Mouse (Mus musculus) limb, embryonic 12.5 days (tissue): ENCODE results near the gene Gpbar1. TPM values are rescaled to one million over a fixed set of nuclear protein-coding genes. Genes with fewer than 3 reads are reported as not detected.
"Not testable (repeated sequence)": the region's sequence is repeated elsewhere in the genome, so short reads cannot be mapped to it uniquely, and the experiment has no call there.

Experiments
- ATAC-seq: fragments of 200-750 bp; cut with Nextera tagmentation; 2 replicates; pipeline ENCODE4 v1.8.0; 2017; ENCODE audit warnings: low read depth, moderate TSS enrichment; ENCODE audit not compliant: insufficient number of reproducible peaks, insufficient read depth, low FRiP score, low TSS enrichment
- H3K27ac ChIP-seq: fragments of 300-500 bp; sonication (generic); 2 replicates; pipeline ENCODE4 v1.5.1; 2016; ENCODE audit warnings: mild to moderate bottlenecking, moderate library complexity
- H3K27me3 ChIP-seq: fragments of 300-500 bp; sonication (generic); 2 replicates; pipeline ENCODE4 v1.6.1; 2016; ENCODE audit warnings: mild to moderate bottlenecking, moderate library complexity
- H3K36me3 ChIP-seq: fragments of 300-500 bp; sonication (generic); 2 replicates; pipeline ENCODE4 v1.6.1; 2016; ENCODE audit warnings: mild to moderate bottlenecking, moderate library complexity
- H3K4me1 ChIP-seq: fragments of 300-500 bp; sonication (generic); replicated peaks from 2 replicates; pipeline ENCODE4 v1.6.1; 2016
- H3K4me2 ChIP-seq: fragments of 300-500 bp; sonication (generic); 2 replicates; pipeline ENCODE4 v1.6.1; 2016; ENCODE audit warnings: mild to moderate bottlenecking, moderate library complexity
- H3K4me3 ChIP-seq: fragments of 300-500 bp; sonication (generic); replicated peaks from 2 replicates; pipeline ENCODE4 v1.5.1; 2016; ENCODE audit warnings: mild to moderate bottlenecking
- H3K9ac ChIP-seq: fragments of 300-500 bp; sonication (generic); replicated peaks from 2 replicates; pipeline ENCODE4 v1.6.1; 2016; ENCODE audit warnings: mild to moderate bottlenecking, moderate library complexity
- H3K9me3 ChIP-seq: fragments of 300-500 bp; sonication (generic); 2 replicates; pipeline ENCODE4 v1.6.1; 2016; ENCODE audit warnings: mild to moderate bottlenecking, moderate library complexity
- WGBS: fragments of 180-500 bp; shearing (Covaris S2); methylation state at CpG from one replicate; pipeline ENCODE4 v1.1.7; 2016; 5-methylcytosine and 5-hydroxymethylcytosine counted together
- polyA plus RNA-seq: library from polyadenylated mRNA; unstranded; fragments of >200 nt; fragmentation: Nextera tagmentation; extraction: Ambion mirVana; gene quantifications from 2 replicates; pipeline ENCODE4 v1.2.1, GENCODE M21; 2016

Gpbar1 gene
- polyA plus RNA-seq, 1 experiment from 2014 or later: 0.19 TPM

GRCm38 (mm10) chr1:74307146-74307545 is 28.8 kb downstream of the Gpbar1 start:
- Histone ChIP-seq H3K9ac (no peak overlapping the region), H3K4me3 (no peak overlapping the region), H3K9me3 (0 out of 2 replicates have a peak, but pooled peaks cover 4% of the 10 kb centered on the region), H3K36me3 (no peaks in the 10 kb centered on the region), H3K27ac (no peak overlapping the region), H3K4me2 (no peak overlapping the region), H3K27me3 (no peaks in the 10 kb centered on the region), H3K4me1 (peaks cover 13% of the 10 kb centered on the region)
- 100% methylated on average over 1 of the region's 1 CpGs for WGBS
- no peak for ATAC-seq

- H3K36me3 ChIP-seq: no peaks in the 10 kb centered on the region
- H3K4me1 ChIP-seq: 0 out of 2 replicates have a peak, but pooled peaks cover 3% of the 10 kb centered on the region
- 0 out of 2 replicates have a peak, but pooled peaks cover 4% of the 10 kb centered on the region for H3K9me3 ChIP-seq
- no peak overlapping the region for H3K27ac ChIP-seq
- H3K4me2 ChIP-seq: no peak overlapping the region
- no peaks in the 10 kb centered on the region for H3K27me3 ChIP-seq
- no peak for ATAC-seq
- H3K9ac ChIP-seq: no peak overlapping the region
- 60% methylated on average over 10 of the region's 10 CpGs for WGBS
- no peak overlapping the region for H3K4me3 ChIP-seq
Observed at GRCm38 (mm10) chr1:74308001-74308964, 29.9 kb downstream of the Gpbar1 start.

- Histone ChIP-seq H3K36me3 (no peaks in the 10 kb centered on the region), H3K27ac (no peak overlapping the region), H3K4me3 (no peak overlapping the region), H3K9me3 (0 out of 2 replicates have a peak, but pooled peaks cover 4% of the 10 kb centered on the region), H3K9ac (no peak overlapping the region), H3K27me3 (no peaks in the 10 kb centered on the region), H3K4me2 (no peak overlapping the region), H3K4me1 (no peaks in the 10 kb centered on the region)
- WGBS: 35% methylated on average over 3 of the region's 3 CpGs
- no peak for ATAC-seq
Observed at GRCm38 (mm10) chr1:74309767-74310166, 31.4 kb downstream of the Gpbar1 start.

GRCm38 (mm10) chr1:74313049-74313692 is 34.8 kb downstream of the Gpbar1 start:
- Histone ChIP-seq H3K9me3 (0 out of 2 replicates have a peak, but pooled peaks cover 4% of the 10 kb centered on the region), H3K27me3 (no peaks in the 10 kb centered on the region), H3K4me3 (no peak overlapping the region), H3K4me2 (no peak overlapping the region), H3K27ac (no peak overlapping the region), H3K4me1 (peaks cover 9% of the 10 kb centered on the region), H3K9ac (no peak overlapping the region), H3K36me3 (no peaks in the 10 kb centered on the region)
- no peak; the same call in 1 of the 2 replicates for ATAC-seq
- WGBS: 10% methylated on average over 3 of the region's 3 CpGs

GRCm38 (mm10) chr1:74314796-74315195 is 36.4 kb downstream of the Gpbar1 start:
- no peaks in the 10 kb centered on the region for H3K27me3 ChIP-seq
- no peak overlapping the region for H3K4me3 ChIP-seq
- H3K27ac ChIP-seq: no peak overlapping the region
- H3K4me2 ChIP-seq: no peak overlapping the region
- H3K9me3 ChIP-seq: 0 out of 2 replicates have a peak, but pooled peaks cover 4% of the 10 kb centered on the region
- 87% methylated on average over 3 of the region's 3 CpGs for WGBS
- no peak for ATAC-seq
- no peak overlapping the region for H3K9ac ChIP-seq
- no peaks in the 10 kb centered on the region for H3K36me3 ChIP-seq
- peaks cover 9% of the 10 kb centered on the region for H3K4me1 ChIP-seq

GRCm38 (mm10) chr1:74316114-74316827 is 37.9 kb downstream of the Gpbar1 start:
- no peaks in the 10 kb centered on the region for H3K27me3 ChIP-seq
- H3K36me3 ChIP-seq: no peaks in the 10 kb centered on the region
- H3K9ac ChIP-seq: no peak overlapping the region
- peaks cover 9% of the 10 kb centered on the region for H3K4me1 ChIP-seq
- H3K4me2 ChIP-seq: no peak overlapping the region
- H3K27ac ChIP-seq: no peak overlapping the region
- H3K4me3 ChIP-seq: no peak overlapping the region
- ATAC-seq: no peak
- WGBS: 74% methylated on average over 4 of the region's 4 CpGs
- H3K9me3 ChIP-seq: 0 out of 2 replicates have a peak, but pooled peaks cover 2% of the 10 kb centered on the region

- H3K9me3 ChIP-seq: no peaks in the 10 kb centered on the region
- H3K27ac ChIP-seq: no peak overlapping the region
- H3K9ac ChIP-seq: no peak overlapping the region
- ATAC-seq: no peak
- peaks cover 9% of the 10 kb centered on the region for H3K4me1 ChIP-seq
- no peaks in the 10 kb centered on the region for H3K27me3 ChIP-seq
- no peak overlapping the region for H3K4me3 ChIP-seq
- WGBS: 89% methylated on average over 3 of the region's 3 CpGs
- H3K36me3 ChIP-seq: no peaks in the 10 kb centered on the region
- no peak overlapping the region for H3K4me2 ChIP-seq
Observed at GRCm38 (mm10) chr1:74318711-74319110, 40.4 kb downstream of the Gpbar1 start.

- Histone ChIP-seq H3K9ac (no peak overlapping the region), H3K27me3 (no peaks in the 10 kb centered on the region), H3K4me2 (no peak overlapping the region), H3K36me3 (no peaks in the 10 kb centered on the region), H3K9me3 (no peaks in the 10 kb centered on the region), H3K4me1 (peaks cover 9% of the 10 kb centered on the region), H3K27ac (no peak overlapping the region), H3K4me3 (no peak overlapping the region)
- 86% methylated on average over 3 of the region's 3 CpGs for WGBS
- no peak for ATAC-seq
Observed at GRCm38 (mm10) chr1:74321396-74321795, 43.0 kb downstream of the Gpbar1 start.

GRCm38 (mm10) chr1:74326916-74327315 is 48.6 kb downstream of the Gpbar1 start:
- H3K36me3 ChIP-seq, ATAC-seq, H3K9me3 ChIP-seq, H3K4me2 ChIP-seq, H3K27me3 ChIP-seq, H3K27ac ChIP-seq, H3K9ac ChIP-seq, H3K4me3 ChIP-seq, H3K4me1 ChIP-seq: not testable (repeated sequence)
- 71% methylated on average over 2 of the region's 2 CpGs for WGBS
